10 mouse cellular contexts compared by ENCODE assay signal in genomic region chr5:30668637-30669495, GRCm38 (mm10). TPM values are rescaled to one million over a fixed set of nuclear protein-coding genes. Genes with fewer than 3 reads are reported as not detected.
DNase-seq lines count a peak whose midpoint lies in the region; ATAC-seq and TF ChIP-seq lines count a peak whose summit lies in the region.
"Had no signal": no experiment of that assay in that cellular context is flagged by ENCODE, and none has a peak within 500 bp of the region (broad histone marks: within the 10 kb centered on the region; RNA-seq: fewer than 3 reads in every experiment).

No protein-coding gene starts in this region.

- no peak overlapping the region for H3K9ac ChIP-seq in lung, embryonic 16.5 days (ENCODE audit: low read length)
- H3K9ac ChIP-seq in forebrain, embryonic 13.5 days: no peak overlapping the region

- peaks cover 41% of the 10 kb centered on the region for H3K4me1 ChIP-seq in erythroblast, embryonic 14.5 days (ENCODE audit: control insufficient read depth)
- peaks cover 17% of the 10 kb centered on the region for H3K4me1 ChIP-seq in lung, embryonic 16.5 days (replicated peaks; ENCODE audit: control insufficient read depth, insufficient read depth, low read length)
- peaks cover 27% of the 10 kb centered on the region for H3K4me1 ChIP-seq in forebrain, embryonic 13.5 days

- H3K79me2 ChIP-seq in myocyte (ENCODE audit: control insufficient read depth, insufficient read depth): peaks cover 40% of the 10 kb centered on the region

- 85% methylated on average over 9 of the region's 9 CpGs for WGBS in lung, embryonic 16.5 days
- WGBS in forebrain, embryonic 13.5 days: 91% methylated on average over 9 of the region's 9 CpGs

- H3K9me3 ChIP-seq in erythroblast, embryonic 14.5 days (ENCODE audit: control insufficient read depth, low read length): no peaks in the 10 kb centered on the region
- no peaks in the 10 kb centered on the region for H3K9me3 ChIP-seq in lung, embryonic 16.5 days (ENCODE audit: control insufficient read depth, low read length)
- no peaks in the 10 kb centered on the region for H3K9me3 ChIP-seq in forebrain, embryonic 13.5 days (replicated peaks)

- no peaks in the 10 kb centered on the region for H3K27me3 ChIP-seq in erythroblast, embryonic 14.5 days (ENCODE audit: control insufficient read depth)
- H3K27me3 ChIP-seq in lung, embryonic 16.5 days (ENCODE audit: control insufficient read depth, insufficient read depth, low read depth, low read length): no peaks in the 10 kb centered on the region
- no peaks in the 10 kb centered on the region for H3K27me3 ChIP-seq in forebrain, embryonic 13.5 days
- no peaks in the 10 kb centered on the region for H3K27me3 ChIP-seq in myocyte (ENCODE audit: control insufficient read depth, insufficient read depth, insufficient read length)

- H3ac ChIP-seq in myocyte (ENCODE audit: control insufficient read depth, insufficient read length): no peak overlapping the region

- H3K4me2 ChIP-seq in lung, embryonic 16.5 days (ENCODE audit: low read depth, low read length): peak overlapping the region; percentile 61
- peak overlapping the region; percentile 77 for H3K4me2 ChIP-seq in forebrain, embryonic 13.5 days
- peak overlapping the region; percentile 76 for H3K4me2 ChIP-seq in myocyte (ENCODE audit: low read depth)

- H3K36me3 ChIP-seq in erythroblast, embryonic 14.5 days (ENCODE audit: control insufficient read depth): peaks cover 65% of the 10 kb centered on the region
- peaks cover 30% of the 10 kb centered on the region for H3K36me3 ChIP-seq in lung, embryonic 16.5 days (ENCODE audit: control insufficient read depth, insufficient read depth, low read length)
- H3K36me3 ChIP-seq in forebrain, embryonic 13.5 days (ENCODE audit: poor library complexity, severe bottlenecking): peaks cover 52% of the 10 kb centered on the region
- peaks cover 5% of the 10 kb centered on the region for H3K36me3 ChIP-seq in myocyte (ENCODE audit: control insufficient read depth, insufficient read depth)

- TF ChIP-seq POLR2A in myocyte (IDR thresholded peaks at IDR 0.05; ENCODE audit: insufficient read length, low read depth): no peak

- H3K4me3 ChIP-seq in erythroblast, embryonic 14.5 days (replicated peaks): peak overlapping the region; percentile 79
- H3K4me3 ChIP-seq in lung, embryonic 16.5 days (ENCODE audit: low read length): peak overlapping the region; percentile 98
- peak overlapping the region; percentile 86 for H3K4me3 ChIP-seq in forebrain, embryonic 13.5 days
- peak overlapping the region; percentile 78 for H3K4me3 ChIP-seq in myocyte

- no peak for DNase-seq in lung, postnatal 14 days
- no peak for DNase-seq in spleen, adult 12 weeks (ENCODE audit: low spot score)
- DNase-seq: kidney, postnatal 4 days; spleen, adult 18-20 months had no signal

- H3K27ac ChIP-seq in lung, embryonic 16.5 days (ENCODE audit: low read length): no peak overlapping the region
- no peak overlapping the region for H3K27ac ChIP-seq in forebrain, embryonic 13.5 days

- ATAC-seq in erythroblast, adult 5-6 weeks (replicated peaks; ENCODE audit: low FRiP score, poor library complexity, severe bottlenecking): no peak
- no peak for ATAC-seq in lung, embryonic 16.5 days (ENCODE audit: low read depth)
- ATAC-seq in forebrain, embryonic 13.5 days: no peak
- no peak for ATAC-seq in erythroid progenitor cell, adult 5-6 weeks (replicated peaks; ENCODE audit: low FRiP score, poor library complexity, severe bottlenecking)

TF ChIP-seq in myocyte, 11 proteins besides CTCF, POLR2A, EP300 and RAD21:
- no peak for TF ChIP-seq MYOD1 (IDR thresholded peaks at IDR 0.05; ENCODE audit: control insufficient read depth in 1 of 3, insufficient read length in 2 of 3, low read depth in 2 of 3)
- no peak for TF ChIP-seq E2F4 (IDR thresholded peaks at IDR 0.05; ENCODE audit: insufficient read depth)
- TF ChIP-seq USF1 (IDR thresholded peaks at IDR 0.05; ENCODE audit: low read depth): no peak
TF ChIP-seq in myocyte: peak in this region for 0.

RNA-seq across cellular contexts. Expression of gene Cenpa, which starts 2.3 kb away (rescaled TPM):
- 68.1 and 83.8 TPM in 2 replicates for polyA plus RNA-seq in erythroblast, embryonic 14.5 days (2012)
- total RNA-seq in erythroblast, adult 5-6 weeks (2015; ENCODE audit: low replicate concordance): 79.8 and 117 TPM in 2 replicates
- total RNA-seq in erythroblast, adult 5-6 weeks (2017; ENCODE audit: low replicate concordance): 67.2 and 74.4 TPM in 2 replicates
- polyA plus RNA-seq in lung, embryonic 16.5 days (2015; fragmentation: Nextera tagmentation; extraction: Ambion mirVana): 280 and 298 TPM in 2 replicates
- 264 and 275 TPM in 2 replicates for polyA plus RNA-seq in forebrain, embryonic 13.5 days (2015; fragmentation: Nextera tagmentation; extraction: Ambion mirVana)
- 65.3 TPM for polyA plus RNA-seq in myocyte (2012; fragmentation: generic; extraction: Trizol)
- total RNA-seq in erythroid progenitor cell, adult 5-6 weeks (2015; ENCODE audit: low replicate concordance): 501 and 540 TPM in 2 replicates
- 370 and 444 TPM in 2 replicates for total RNA-seq in erythroid progenitor cell, adult 5-6 weeks (2017; ENCODE audit: low replicate concordance)

RNA-seq across cellular contexts. Expression of gene Slc35f6, which starts 21.1 kb away (rescaled TPM):
- polyA plus RNA-seq in erythroblast, embryonic 14.5 days (2012): 0.45 and 0.55 TPM in 2 replicates
- 4.4 and 16.7 TPM in 2 replicates for total RNA-seq in erythroblast, adult 5-6 weeks (2015; ENCODE audit: low replicate concordance)
- 3.3 and 5.7 TPM in 2 replicates for total RNA-seq in erythroblast, adult 5-6 weeks (2017; ENCODE audit: low replicate concordance)
- 26.9 and 28.2 TPM in 2 replicates for polyA plus RNA-seq in lung, embryonic 16.5 days (2015; fragmentation: Nextera tagmentation; extraction: Ambion mirVana)
- 26.2 and 29.3 TPM in 2 replicates for polyA plus RNA-seq in forebrain, embryonic 13.5 days (2015; fragmentation: Nextera tagmentation; extraction: Ambion mirVana)
- polyA plus RNA-seq in myocyte (2012; fragmentation: generic; extraction: Trizol): 33.1 TPM
- total RNA-seq in erythroid progenitor cell, adult 5-6 weeks (2015; ENCODE audit: low replicate concordance): 9.4 and 13.4 TPM in 2 replicates
- total RNA-seq in erythroid progenitor cell, adult 5-6 weeks (2017; ENCODE audit: low replicate concordance): 11.2 and 16.7 TPM in 2 replicates

RNA-seq across cellular contexts. Expression of gene Dpysl5, which starts 42.5 kb away (rescaled TPM):
- 0.01 TPM in 1 of 2 replicates, not detected in the other for polyA plus RNA-seq in erythroblast, embryonic 14.5 days (2012)
- not detected in 2 replicates for total RNA-seq in erythroblast, adult 5-6 weeks (2015; ENCODE audit: low replicate concordance)
- total RNA-seq in erythroblast, adult 5-6 weeks (2017; ENCODE audit: low replicate concordance): 0.09 TPM in 1 of 2 replicates, not detected in the other
- 4.7 and 4.8 TPM in 2 replicates for polyA plus RNA-seq in lung, embryonic 16.5 days (2015; fragmentation: Nextera tagmentation; extraction: Ambion mirVana)
- polyA plus RNA-seq in forebrain, embryonic 13.5 days (2015; fragmentation: Nextera tagmentation; extraction: Ambion mirVana): 118 and 134 TPM in 2 replicates
- polyA plus RNA-seq in myocyte (2012; fragmentation: generic; extraction: Trizol): 0.01 TPM
- 0.36 TPM in 1 of 2 replicates, not detected in the other for total RNA-seq in erythroid progenitor cell, adult 5-6 weeks (2015; ENCODE audit: low replicate concordance)
- not detected in 2 replicates for total RNA-seq in erythroid progenitor cell, adult 5-6 weeks (2017; ENCODE audit: low replicate concordance)

Comparison
In these comparisons a context has a peak if more than half of its experiments do, and no peak if none do; other contexts are left out.
1. RNA of gene Slc35f6, which starts 21.1 kb away (polyA plus RNA-seq): 33.1 TPM in myocyte (single experiment), 26.9 to 28.2 TPM in lung, embryonic 16.5 days and 26.2 to 29.3 TPM in forebrain, embryonic 13.5 days; 0.45 to 0.55 TPM in erythroblast, embryonic 14.5 days; every median in the first group is over 10 times any median in the second.
2. RNA of gene Dpysl5, which starts 42.5 kb away (polyA plus RNA-seq): 118 to 134 TPM in forebrain, embryonic 13.5 days; 4.7 to 4.8 TPM in lung, embryonic 16.5 days, 0.01 TPM in myocyte (single experiment) and 0.01 TPM in erythroblast, embryonic 14.5 days; every median in the first group is over 10 times any median in the second.
3. Peak in every context shown above with its lines, with median percentiles within 50 percentile points of each other: H3K4me3 ChIP-seq and H3K4me2 ChIP-seq.